Mouse (Mus musculus): ENCODE results near the gene Fasl. TPM values are rescaled to one million over a fixed set of nuclear protein-coding genes. Genes with fewer than 3 reads are reported as not detected.

Fasl gene
- polyA plus RNA-seq, 1 experiment from 2014 or later, result 0.30 TPM

GRCm38 (mm10) chr1:161791854-161792686 lies 3.8 kb upstream of the Fasl start:
- Histone ChIP-seq H3K36me3 (no peaks in the 10 kb centered on the region), H3K9me3 (no peaks in the 10 kb centered on the region), H3K4me2 (no peak overlapping the region), H3K27me3 (no peaks in the 10 kb centered on the region), H3K4me1 (replicated peaks) (no peaks in the 10 kb centered on the region), H3K4me3 (no peak overlapping the region), H3K27ac (replicated peaks) (no peak overlapping the region), H3K9ac (no peak overlapping the region)
- 89% methylated on average over 8 of the region's 8 CpGs for WGBS
- no peak for ATAC-seq (ENCODE audit: low FRiP score, low read depth)

- Histone ChIP-seq H3K4me2 (no peak overlapping the region), H3K4me1 (replicated peaks) (no peaks in the 10 kb centered on the region), H3K36me3 (no peaks in the 10 kb centered on the region), H3K4me3 (no peak overlapping the region), H3K27me3 (no peaks in the 10 kb centered on the region), H3K9me3 (no peaks in the 10 kb centered on the region), H3K9ac (no peak overlapping the region), H3K27ac (replicated peaks) (no peak overlapping the region)
- WGBS, result 90% methylated on average over 2 of the region's 2 CpGs
- no peak for ATAC-seq (ENCODE audit: low FRiP score, low read depth)
Observed at GRCm38 (mm10) chr1:161782725-161783124, 5.6 kb downstream of the Fasl start.

GRCm38 (mm10) chr1:161781594-161781993 lies 6.7 kb downstream of the Fasl start:
- Histone ChIP-seq H3K4me1 (replicated peaks) (no peaks in the 10 kb centered on the region), H3K9ac (no peak overlapping the region), H3K27me3 (no peaks in the 10 kb centered on the region), H3K4me2 (no peak overlapping the region), H3K27ac (replicated peaks) (no peak overlapping the region), H3K9me3 (no peaks in the 10 kb centered on the region), H3K4me3 (no peak overlapping the region), H3K36me3 (no peaks in the 10 kb centered on the region)
- ATAC-seq (ENCODE audit: low FRiP score, low read depth), result no peak
- 88% methylated on average over 5 of the region's 5 CpGs for WGBS

GRCm38 (mm10) chr1:161779057-161779456 lies 9.2 kb downstream of the Fasl start:
- H3K36me3 ChIP-seq, result no peaks in the 10 kb centered on the region
- no peak overlapping the region for H3K27ac ChIP-seq (replicated peaks)
- no peaks in the 10 kb centered on the region for H3K4me1 ChIP-seq (replicated peaks)

GRCm38 (mm10) chr1:161775151-161775550 lies 13.1 kb downstream of the Fasl start:
- Histone ChIP-seq H3K27ac (replicated peaks) (no peak overlapping the region), H3K27me3 (no peaks in the 10 kb centered on the region), H3K4me1 (replicated peaks) (no peaks in the 10 kb centered on the region), H3K9me3 (no peaks in the 10 kb centered on the region), H3K36me3 (no peaks in the 10 kb centered on the region), H3K4me2 (no peak overlapping the region), H3K9ac (no peak overlapping the region), H3K4me3 (no peak overlapping the region)
- 93% methylated on average over 6 of the region's 6 CpGs for WGBS
- no peak for ATAC-seq (ENCODE audit: low FRiP score, low read depth)

More at GRCm38 (mm10) chr1:161779057-161779456, 9.2 kb downstream of the Fasl start:
- no peak overlapping the region for H3K4me3 ChIP-seq
- no peaks in the 10 kb centered on the region for H3K9me3 ChIP-seq
- ATAC-seq (ENCODE audit: low FRiP score, low read depth), result no peak
- H3K27me3 ChIP-seq, result no peaks in the 10 kb centered on the region
- H3K4me2 ChIP-seq, result no peak overlapping the region
- H3K9ac ChIP-seq, result no peak overlapping the region

- no peak overlapping the region for H3K27ac ChIP-seq (replicated peaks)
- no peaks in the 10 kb centered on the region for H3K27me3 ChIP-seq
- no peaks in the 10 kb centered on the region for H3K4me1 ChIP-seq (replicated peaks)
- no peak overlapping the region for H3K4me3 ChIP-seq
- no peaks in the 10 kb centered on the region for H3K36me3 ChIP-seq
- no peaks in the 10 kb centered on the region for H3K9me3 ChIP-seq
- no peak overlapping the region for H3K9ac ChIP-seq
- H3K4me2 ChIP-seq, result no peak overlapping the region
- no peak for ATAC-seq (ENCODE audit: low FRiP score, low read depth)
- 83% methylated on average over 2 of the region's 2 CpGs for WGBS
Observed at GRCm38 (mm10) chr1:161771293-161771692, 17.0 kb downstream of the Fasl start.

GRCm38 (mm10) chr1:161769329-161769728 lies 19.0 kb downstream of the Fasl start:
- Histone ChIP-seq H3K36me3 (no peaks in the 10 kb centered on the region), H3K27me3 (no peaks in the 10 kb centered on the region), H3K9ac (no peak overlapping the region), H3K4me1 (replicated peaks) (no peaks in the 10 kb centered on the region), H3K9me3 (no peaks in the 10 kb centered on the region), H3K27ac (replicated peaks) (no peak overlapping the region), H3K4me3 (no peak overlapping the region), H3K4me2 (no peak overlapping the region)
- 98% methylated on average over 1 of the region's 1 CpGs for WGBS
- ATAC-seq (ENCODE audit: low FRiP score, low read depth), result no peak

GRCm38 (mm10) chr1:161767101-161767524 lies 21.2 kb downstream of the Fasl start:
- H3K4me2 ChIP-seq, result no peak overlapping the region
- H3K9me3 ChIP-seq, result no peaks in the 10 kb centered on the region
- no peak overlapping the region for H3K27ac ChIP-seq (replicated peaks)
- H3K27me3 ChIP-seq, result no peaks in the 10 kb centered on the region
- WGBS, result 76% methylated on average over 12 of the region's 12 CpGs
- H3K4me1 ChIP-seq (replicated peaks), result no peaks in the 10 kb centered on the region
- H3K36me3 ChIP-seq, result no peaks in the 10 kb centered on the region
- no peak for ATAC-seq (ENCODE audit: low FRiP score, low read depth)
- H3K9ac ChIP-seq, result no peak overlapping the region
- H3K4me3 ChIP-seq, result no peak overlapping the region

GRCm38 (mm10) chr1:161766656-161767055 lies 21.6 kb downstream of the Fasl start:
- WGBS, result 57% methylated on average over 5 of the region's 5 CpGs
- ATAC-seq (ENCODE audit: low FRiP score, low read depth), result no peak
- no peak overlapping the region for H3K4me2 ChIP-seq
- H3K27ac ChIP-seq (replicated peaks), result no peak overlapping the region
- H3K9ac ChIP-seq, result no peak overlapping the region
- no peaks in the 10 kb centered on the region for H3K27me3 ChIP-seq
- H3K4me3 ChIP-seq, result no peak overlapping the region
- H3K36me3 ChIP-seq, result no peaks in the 10 kb centered on the region
- H3K4me1 ChIP-seq (replicated peaks), result no peaks in the 10 kb centered on the region
- no peaks in the 10 kb centered on the region for H3K9me3 ChIP-seq

- H3K4me2 ChIP-seq, result no peak overlapping the region
- no peaks in the 10 kb centered on the region for H3K9me3 ChIP-seq
- no peak overlapping the region for H3K27ac ChIP-seq (replicated peaks)
- H3K9ac ChIP-seq, result no peak overlapping the region
- no peaks in the 10 kb centered on the region for H3K36me3 ChIP-seq
- no peak overlapping the region for H3K4me3 ChIP-seq
- no peaks in the 10 kb centered on the region for H3K4me1 ChIP-seq (replicated peaks)
- ATAC-seq (ENCODE audit: low FRiP score, low read depth), result no peak
- 44% methylated on average over 5 of the region's 5 CpGs for WGBS
- no peaks in the 10 kb centered on the region for H3K27me3 ChIP-seq
Observed at GRCm38 (mm10) chr1:161765932-161766331, 22.4 kb downstream of the Fasl start.

- Histone ChIP-seq H3K9ac (no peak overlapping the region), H3K27ac (replicated peaks) (no peak overlapping the region), H3K9me3 (no peaks in the 10 kb centered on the region), H3K4me2 (no peak overlapping the region), H3K4me1 (replicated peaks) (no peaks in the 10 kb centered on the region), H3K4me3 (no peak overlapping the region), H3K36me3 (no peaks in the 10 kb centered on the region), H3K27me3 (no peaks in the 10 kb centered on the region)
- ATAC-seq (ENCODE audit: low FRiP score, low read depth), result no peak
- 93% methylated on average over 1 of the region's 1 CpGs for WGBS
Observed at GRCm38 (mm10) chr1:161764964-161765363, 23.3 kb downstream of the Fasl start.

GRCm38 (mm10) chr1:161761556-161761955 lies 26.7 kb downstream of the Fasl start:
- ATAC-seq (ENCODE audit: low FRiP score, low read depth), result no peak
- H3K4me3 ChIP-seq, result no peak overlapping the region
- no peak overlapping the region for H3K4me2 ChIP-seq
- no peak overlapping the region for H3K9ac ChIP-seq
- H3K27me3 ChIP-seq, result no peaks in the 10 kb centered on the region
- WGBS, result 48% methylated on average over 4 of the region's 4 CpGs
- H3K9me3 ChIP-seq, result no peaks in the 10 kb centered on the region
- no peaks in the 10 kb centered on the region for H3K36me3 ChIP-seq
- H3K27ac ChIP-seq (replicated peaks), result no peak overlapping the region
- no peaks in the 10 kb centered on the region for H3K4me1 ChIP-seq (replicated peaks)

- H3K9me3 ChIP-seq, result no peaks in the 10 kb centered on the region
- no peak overlapping the region for H3K4me3 ChIP-seq
- no peaks in the 10 kb centered on the region for H3K36me3 ChIP-seq
- 89% methylated on average over 3 of the region's 3 CpGs for WGBS
- H3K4me2 ChIP-seq, result no peak overlapping the region
- no peaks in the 10 kb centered on the region for H3K27me3 ChIP-seq
- H3K4me1 ChIP-seq (replicated peaks), result no peaks in the 10 kb centered on the region
- no peak overlapping the region for H3K27ac ChIP-seq (replicated peaks)
- no peak for ATAC-seq (ENCODE audit: low FRiP score, low read depth)
- H3K9ac ChIP-seq, result no peak overlapping the region
Observed at GRCm38 (mm10) chr1:161756547-161756946, 31.7 kb downstream of the Fasl start.
